Comparison of ENCODE assay signal across 8 mouse cellular contexts in genomic region chr19:24225305-24225696, GRCm38 (mm10). TPM values are rescaled to one million over a fixed set of nuclear protein-coding genes. Genes with fewer than 3 reads are reported as not detected.
DNase-seq lines count a peak whose midpoint lies in the region; ATAC-seq lines count a peak whose summit lies in the region.

No protein-coding gene starts in this region.

- peak; percentile 84 for ATAC-seq in intestine, embryonic 14.5 days (replicated peaks; ENCODE audit: low FRiP score, low TSS enrichment, low read depth)
- 0 out of 2 replicates have a peak, but pooled peaks have one; percentile 32 for ATAC-seq in liver, embryonic 15.5 days (ENCODE audit: insufficient read depth)
- ATAC-seq in neural tube, embryonic 14.5 days (ENCODE audit: low read depth) = no peak

- H3K9ac ChIP-seq in intestine, embryonic 14.5 days (ENCODE audit: low read length) = no peak overlapping the region
- H3K9ac ChIP-seq in liver, embryonic 15.5 days = no peak overlapping the region
- H3K9ac ChIP-seq in neural tube, embryonic 14.5 days (replicated peaks; ENCODE audit: low read depth, low read length) = no peak overlapping the region

- intact Hi-C loops in left cerebral cortex, postnatal 36 days (cut with DNase I) = no loop called here
- intact Hi-C loops in left cerebral cortex, postnatal 14 days (cut with DNase I) = loop anchor here (5.0 kb wide), 1 partner anchor 37 kb away; no protein-coding TSS in a partner anchor

- H3K27ac ChIP-seq in intestine, embryonic 14.5 days (ENCODE audit: low read depth) = peak overlapping the region; percentile 87
- peak overlapping the region; percentile 63; the same call in 1 of the 2 replicates for H3K27ac ChIP-seq in liver, embryonic 15.5 days (replicated peaks)
- H3K27ac ChIP-seq in neural tube, embryonic 14.5 days (ENCODE audit: low read depth, low read length) = no peak overlapping the region

- 1% methylated on average over 17 of the region's 17 CpGs for WGBS in intestine, embryonic 14.5 days
- 1% methylated on average over 17 of the region's 17 CpGs for WGBS in liver, embryonic 15.5 days (ENCODE audit: insufficient replicate concordance)
- 2% methylated on average over 17 of the region's 17 CpGs for WGBS in neural tube, embryonic 14.5 days

- H3K27me3 ChIP-seq in intestine, embryonic 14.5 days (replicated peaks; ENCODE audit: control insufficient read depth, insufficient read depth, low read length) = peaks cover 30% of the 10 kb centered on the region
- peaks cover 39% of the 10 kb centered on the region for H3K27me3 ChIP-seq in liver, embryonic 15.5 days
- H3K27me3 ChIP-seq in neural tube, embryonic 14.5 days (ENCODE audit: control insufficient read depth, insufficient read depth, low read length) = peaks cover 13% of the 10 kb centered on the region; the same call in 1 of the 2 replicates

- H3K4me2 ChIP-seq in intestine, embryonic 14.5 days (ENCODE audit: low read length) = peak overlapping the region; percentile 77
- H3K4me2 ChIP-seq in liver, embryonic 15.5 days = peak overlapping the region; percentile 56
- H3K4me2 ChIP-seq in neural tube, embryonic 14.5 days (ENCODE audit: low read depth, low read length) = peak overlapping the region; percentile 88

- peak; percentile 52 for DNase-seq in CD4-positive, CD25-positive, alpha-beta regulatory T cell, adult 2 months (ENCODE audit: low read depth, low spot score)
- peak; percentile 60 for DNase-seq in adrenal gland, postnatal 10 days
- DNase-seq in forelimb bud, embryonic 11.5 days (ENCODE audit: low read depth, low spot score) = peak; percentile 51
- DNase-seq in intestine, embryonic 14.5 days (ENCODE audit: low spot score) = peak; percentile 84
- no peak for DNase-seq in left cerebral cortex, postnatal 36 days (ENCODE audit: low spot score in 2 of 2)
- no peak for DNase-seq in left cerebral cortex, postnatal 14 days (ENCODE audit: low spot score in 2 of 2)

- H3K4me1 ChIP-seq in intestine, embryonic 14.5 days (replicated peaks; ENCODE audit: control insufficient read depth, insufficient read depth, low read length) = peaks cover 4% of the 10 kb centered on the region; the same call in 1 of the 2 replicates
- H3K4me1 ChIP-seq in liver, embryonic 15.5 days (replicated peaks) = 0 out of 2 replicates have a peak, but pooled peaks cover 3% of the 10 kb centered on the region
- H3K4me1 ChIP-seq in neural tube, embryonic 14.5 days (ENCODE audit: control insufficient read depth, insufficient read depth, low read length) = peaks cover 5% of the 10 kb centered on the region; the same call in 1 of the 2 replicates

- no peaks in the 10 kb centered on the region for H3K36me3 ChIP-seq in intestine, embryonic 14.5 days (ENCODE audit: control insufficient read depth, insufficient read depth, low read length)
- no peaks in the 10 kb centered on the region for H3K36me3 ChIP-seq in liver, embryonic 15.5 days (replicated peaks)
- H3K36me3 ChIP-seq in neural tube, embryonic 14.5 days (ENCODE audit: control insufficient read depth, insufficient read depth, low read length) = no peaks in the 10 kb centered on the region

- H3K4me3 ChIP-seq in intestine, embryonic 14.5 days (ENCODE audit: low read depth, low read length) = peak overlapping the region; percentile 57
- H3K4me3 ChIP-seq in liver, embryonic 15.5 days (replicated peaks) = peak overlapping the region; percentile 55
- H3K4me3 ChIP-seq in neural tube, embryonic 14.5 days (ENCODE audit: low read depth, low read length) = peak overlapping the region; percentile 42; the same call in 1 of the 2 replicates

- no peaks in the 10 kb centered on the region for H3K9me3 ChIP-seq in intestine, embryonic 14.5 days (ENCODE audit: control insufficient read depth, low read length)
- no peaks in the 10 kb centered on the region for H3K9me3 ChIP-seq in liver, embryonic 15.5 days (replicated peaks)
- no peaks in the 10 kb centered on the region for H3K9me3 ChIP-seq in neural tube, embryonic 14.5 days (ENCODE audit: control insufficient read depth, low read length)

RNA-seq across cellular contexts. Expression of gene Tjp2, which starts 0.5 kb away (rescaled TPM):
- total RNA-seq in adrenal gland, postnatal 10 days (2021) = 10 to 100 TPM; 11.9 to 14.9 TPM
- polyA plus RNA-seq in intestine, embryonic 14.5 days (2014; fragmentation: Nextera tagmentation; extraction: Ambion mirVana) = 38.0 and 41.9 TPM in 2 replicates
- polyA plus RNA-seq in liver, embryonic 15.5 days (2015; fragmentation: Nextera tagmentation; extraction: Ambion mirVana) = 4.9 and 5.9 TPM in 2 replicates
- polyA plus RNA-seq in neural tube, embryonic 14.5 days (2014; fragmentation: Nextera tagmentation; extraction: Ambion mirVana) = 6.5 and 11.5 TPM in 2 replicates
- total RNA-seq in left cerebral cortex, postnatal 36 days (2021) = 10 to 100 TPM; 17.1 TPM
- 10 to 100 TPM; 17.6 to 19.5 TPM for total RNA-seq in left cerebral cortex, postnatal 14 days (2021)

RNA-seq across cellular contexts. Expression of gene Fxn, which starts 55.1 kb away (rescaled TPM):
- total RNA-seq in adrenal gland, postnatal 10 days (2021) = 10 to 100 TPM; 18.0 to 22.1 TPM
- polyA plus RNA-seq in intestine, embryonic 14.5 days (2014; fragmentation: Nextera tagmentation; extraction: Ambion mirVana) = 46.5 and 51.9 TPM in 2 replicates
- polyA plus RNA-seq in liver, embryonic 15.5 days (2015; fragmentation: Nextera tagmentation; extraction: Ambion mirVana) = 42.6 and 45.9 TPM in 2 replicates
- 37.1 and 38.4 TPM in 2 replicates for polyA plus RNA-seq in neural tube, embryonic 14.5 days (2014; fragmentation: Nextera tagmentation; extraction: Ambion mirVana)
- 1 to 10 TPM; 6.7 to 7.3 TPM for total RNA-seq in left cerebral cortex, postnatal 36 days (2021)
- 1 to 10 TPM; 7.6 to 8.9 TPM for total RNA-seq in left cerebral cortex, postnatal 14 days (2021)

Comparison
In these comparisons a context has a peak if more than half of its experiments do, and no peak if none do; other contexts are left out.
1. DNase-seq: peak in CD4-positive, CD25-positive, alpha-beta regulatory T cell, adult 2 months (single experiment), adrenal gland, postnatal 10 days (single experiment), forelimb bud, embryonic 11.5 days (single experiment) and intestine, embryonic 14.5 days (single experiment); none in left cerebral cortex, postnatal 36 days (0 of 2) and left cerebral cortex, postnatal 14 days (0 of 2).
2. Peak in every context shown above with its lines, with median percentiles within 50 percentile points of each other: H3K4me2 ChIP-seq and H3K4me3 ChIP-seq.